Mouse (Mus musculus) spleen, postnatal 36 days (tissue): ENCODE results near the gene Gm43064.
"Not testable (repeated sequence)": the region's sequence is repeated elsewhere in the genome, so short reads cannot be mapped to it uniquely, and the experiment has no call there.

ENCODE experiments used
- DNase-seq, 2 experiments: peaks; one replicate each; pipeline ENCODE4 v3.0.0; 2022; ENCODE audit warnings: low spot score in 2 of 2, mixed read lengths in 1 of 2

Gene Gm43064

DNA sequence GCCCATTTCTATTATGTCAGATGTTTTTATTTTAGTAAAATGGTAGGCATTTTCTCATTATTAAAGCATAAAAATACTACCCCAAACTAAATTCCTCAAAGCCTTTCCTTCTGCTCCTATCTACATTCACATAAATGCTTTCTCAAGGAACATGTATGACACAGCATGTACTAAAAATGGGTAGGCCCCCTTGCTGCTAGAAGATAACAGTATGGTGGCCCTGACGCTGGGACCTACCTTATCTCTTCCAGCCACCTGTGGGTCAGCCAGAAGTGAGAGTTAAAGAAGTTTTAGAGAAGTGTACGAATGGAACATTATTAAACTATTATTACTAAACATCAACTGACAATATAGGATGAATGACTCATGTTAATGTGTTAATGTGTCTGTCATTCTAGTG lies 9.9 kb upstream of the Gm43064 start:
- peak; percentile 54 to 75 for DNase-seq

- peak; percentile 70 to 75 for DNase-seq
Observed at GRCm38 (mm10) chr3:103801631-103802531, 7.5 kb upstream of the Gm43064 start.

- DNase-seq, result peak in 1 of 2 experiments; percentile 29
Observed at GRCm38 (mm10) chr3:103802861-103803260, 6.5 kb upstream of the Gm43064 start.

GRCm38 (mm10) chr3:103805671-103806070 lies 3.7 kb upstream of the Gm43064 start:
- DNase-seq, result no peak

GRCm38 (mm10) chr3:103809799-103810150 lies 402 bp downstream of the Gm43064 start:
- no peak for DNase-seq

DNA sequence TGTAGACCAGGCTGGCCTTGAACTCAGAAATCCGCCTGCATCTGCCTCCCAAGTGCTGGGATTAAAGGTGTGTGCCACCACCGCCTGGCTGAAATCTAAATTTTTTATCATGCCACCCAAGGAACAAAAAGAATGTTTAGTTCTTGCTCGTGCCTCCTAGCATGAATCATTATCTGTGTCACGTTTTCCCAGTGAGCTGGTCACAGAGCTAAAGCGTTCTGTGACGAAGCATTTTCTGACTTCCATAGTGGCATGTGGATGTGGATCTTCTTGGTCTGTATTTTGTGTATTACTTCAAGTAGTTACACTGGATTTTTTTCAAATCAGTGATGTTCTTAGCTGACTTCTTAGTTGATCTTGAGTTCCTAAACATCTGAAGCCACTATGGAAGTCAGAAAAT lies 1.6 kb downstream of the Gm43064 start:
- DNase-seq, result no peak

- no peak for DNase-seq
Observed at GRCm38 (mm10) chr3:103827548-103827947, 18.2 kb downstream of the Gm43064 start.

- DNase-seq, result no peak
Observed at GRCm38 (mm10) chr3:103829036-103829435, 19.7 kb downstream of the Gm43064 start.

GRCm38 (mm10) chr3:103830681-103831080 lies 21.3 kb downstream of the Gm43064 start:
- DNase-seq, result peak; percentile 26 to 44

GRCm38 (mm10) chr3:103831146-103831545 lies 21.8 kb downstream of the Gm43064 start:
- no peak for DNase-seq

DNA sequence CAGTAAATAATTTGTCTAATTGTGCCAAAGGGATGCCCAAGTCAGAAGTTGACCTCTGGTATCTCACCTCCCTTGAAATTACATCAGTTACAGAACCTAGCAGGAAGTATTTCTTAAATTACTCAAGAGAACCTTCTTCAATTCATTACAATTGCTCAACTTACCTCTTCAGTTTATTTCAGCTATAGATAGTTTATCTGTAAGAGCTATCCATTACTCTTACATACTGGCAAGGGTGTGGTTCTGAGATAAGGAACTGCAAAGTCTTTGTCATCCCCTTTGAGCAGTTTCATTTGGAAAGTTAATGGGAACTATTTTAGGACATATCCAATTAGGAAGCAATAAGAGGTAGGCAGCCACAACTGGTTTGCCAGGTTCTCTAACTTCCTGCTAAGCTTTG lies 23.1 kb downstream of the Gm43064 start, which contains the start of gene Bcl2l15:
Gene Bcl2l15 (plus strand): TSS at position 176 of the 400 bp plus-strand sequence.
- DNase-seq, result no peak

GRCm38 (mm10) chr3:103834001-103834400 lies 24.6 kb downstream of the Gm43064 start:
- DNase-seq, result no peak

GRCm38 (mm10) chr3:103835272-103835950 lies 26.0 kb downstream of the Gm43064 start:
- DNase-seq, result no peak

GRCm38 (mm10) chr3:103835951-103836310 lies 26.6 kb downstream of the Gm43064 start:
- peak in 1 of 2 experiments; percentile 19 for DNase-seq

DNA sequence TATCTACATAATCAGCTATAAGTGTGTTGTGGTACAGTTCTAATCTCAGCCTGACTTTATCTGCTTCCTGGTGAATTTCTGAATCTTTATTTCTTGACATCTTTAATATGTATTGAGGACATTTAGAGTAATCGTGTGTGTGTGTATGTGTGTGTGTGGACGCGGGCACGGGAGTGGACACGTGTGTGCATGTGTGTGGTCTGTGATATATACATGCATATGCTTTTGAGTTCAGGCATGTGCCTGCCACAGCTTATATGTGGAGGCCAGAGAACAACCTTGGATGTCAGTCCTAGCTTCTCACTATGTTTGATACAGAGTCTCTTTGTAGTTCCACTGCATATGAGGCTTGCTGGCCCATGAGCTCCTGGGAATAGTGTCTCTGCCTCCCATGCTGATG lies 27.1 kb downstream of the Gm43064 start:
- DNase-seq, result no peak

- DNase-seq, result no peak
Observed at GRCm38 (mm10) chr3:103839711-103840110, 30.3 kb downstream of the Gm43064 start.

DNA sequence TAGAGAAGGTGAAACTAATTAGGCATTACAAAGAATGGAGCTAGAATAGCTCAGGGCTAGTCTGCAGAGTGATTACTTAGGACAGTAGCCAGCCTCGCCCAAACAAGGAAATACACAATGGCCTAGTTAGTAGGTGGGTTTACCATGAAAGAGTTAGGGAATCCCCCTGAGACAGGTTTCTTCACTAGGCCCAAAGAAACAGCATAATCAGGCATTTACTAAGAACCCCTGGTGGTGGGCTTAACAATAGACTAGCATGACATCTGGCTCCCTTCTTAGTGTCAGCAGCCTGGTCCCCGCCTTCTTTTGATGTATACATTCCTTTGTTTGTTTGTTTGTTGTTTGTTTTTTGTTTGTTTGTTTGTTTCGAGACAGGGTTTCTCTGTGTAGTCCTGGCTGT lies 30.8 kb downstream of the Gm43064 start:
- not testable (repeated sequence) for DNase-seq

DNA sequence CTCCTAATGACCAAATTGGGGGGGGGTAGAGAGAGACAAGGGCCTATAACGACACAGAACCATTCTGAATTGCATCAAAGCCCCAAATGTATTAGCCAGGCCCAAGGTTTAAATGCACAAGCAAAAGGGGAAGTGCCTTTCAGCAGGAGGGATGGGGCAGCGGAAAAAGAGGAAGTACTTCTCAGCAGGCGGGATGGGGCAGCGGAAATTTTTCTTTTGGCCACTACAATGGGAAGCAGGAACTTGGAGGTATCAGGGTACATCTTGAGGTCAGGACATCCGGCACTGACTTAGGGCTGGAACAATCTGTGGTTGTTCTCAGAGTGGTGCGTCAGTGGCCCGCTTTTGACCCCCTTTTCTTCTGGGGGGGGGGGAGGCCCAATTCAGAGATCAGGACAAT lies 31.6 kb downstream of the Gm43064 start:
- DNase-seq, result not testable (repeated sequence)

DNA sequence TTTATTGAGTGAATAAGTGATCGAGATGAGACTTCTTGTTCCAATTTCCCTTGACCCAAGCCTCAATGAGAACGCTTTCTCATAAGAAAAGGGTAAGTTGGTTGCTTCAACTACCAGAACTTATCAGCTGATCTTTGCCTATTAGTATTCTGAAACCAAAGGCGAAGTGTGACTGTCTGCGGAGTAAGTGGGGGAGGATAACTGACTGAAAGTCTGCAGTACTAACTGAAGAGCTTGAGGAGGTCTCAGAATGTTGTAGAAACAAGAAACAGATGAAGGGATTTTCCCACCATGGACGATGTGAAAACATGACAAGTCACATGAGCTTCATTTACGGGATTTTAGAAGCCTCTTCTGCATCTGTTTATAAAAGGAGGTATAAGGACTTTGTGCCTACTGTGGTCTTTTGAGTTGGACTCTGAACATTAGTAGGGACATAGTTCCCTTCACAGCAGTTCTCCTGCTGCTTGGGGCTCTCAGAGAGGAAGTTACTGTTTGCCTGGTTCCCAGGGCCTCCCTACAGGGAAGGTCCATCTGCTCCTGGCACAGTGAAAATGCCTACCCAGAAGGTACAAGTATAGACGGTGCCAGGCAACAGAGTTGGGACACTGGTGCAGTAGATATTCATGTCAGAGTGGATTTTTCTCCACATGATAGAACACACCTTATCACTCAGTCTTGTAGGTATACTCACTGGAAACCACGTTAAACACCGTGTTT lies 41.4 kb downstream of the Gm43064 start:
- peak in 1 of 2 experiments; percentile 14 for DNase-seq

DNA sequence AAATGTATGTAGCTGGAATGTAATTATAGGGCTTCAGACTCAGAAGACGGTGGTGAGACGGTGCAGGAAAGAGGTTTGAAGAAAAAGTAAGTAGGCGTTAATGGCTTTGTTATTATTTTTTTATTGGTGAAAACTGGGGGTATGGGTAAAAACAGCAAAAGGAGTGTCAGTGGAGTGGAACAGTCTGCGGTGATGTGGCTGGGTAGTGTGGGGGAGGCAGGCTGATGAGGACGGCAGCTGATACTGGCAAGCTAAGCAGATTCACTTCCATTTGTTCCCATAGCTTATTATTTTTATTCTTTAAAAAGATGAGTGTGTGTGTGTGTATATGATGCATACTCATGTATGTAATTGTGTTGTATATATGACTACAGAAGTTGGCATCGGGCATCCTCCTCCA lies 42.1 kb downstream of the Gm43064 start:
- DNase-seq, result no peak

DNA sequence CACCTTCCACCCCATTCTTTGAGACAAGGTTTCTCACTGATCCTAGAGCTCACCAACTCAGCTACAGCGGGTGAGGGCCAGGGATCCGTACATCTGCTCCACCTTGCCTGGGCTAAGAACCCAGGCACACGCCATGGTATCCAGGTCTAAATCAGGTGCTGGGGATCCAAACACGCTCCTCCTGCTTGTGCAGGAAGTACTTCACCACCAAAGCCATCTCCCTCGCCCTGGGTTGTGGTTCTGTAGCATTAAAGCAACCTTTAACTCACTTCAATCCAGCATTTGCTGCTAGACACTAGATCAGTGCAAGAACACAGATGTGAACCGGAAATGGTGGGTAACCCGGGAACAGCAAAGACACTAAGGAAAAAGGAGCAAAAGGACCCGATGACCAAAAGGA lies 42.5 kb downstream of the Gm43064 start:
- DNase-seq, result no peak

- peak; percentile 73 to 78 for DNase-seq
Observed at GRCm38 (mm10) chr3:103852565-103853299, 43.4 kb downstream of the Gm43064 start.
